Mouse (Mus musculus) macrophage (primary cell): ENCODE measurements around the gene Serpinf2. TPM values are rescaled to one million over a fixed set of nuclear protein-coding genes. Genes with fewer than 3 reads are reported as not detected.

ENCODE experiments used
- H3K27ac ChIP-seq: fragments of 350-480 bp; formaldehyde crosslinking; 2 replicates; pipeline ENCODE4 v1.9.0; 2021
- H3K36me3 ChIP-seq: fragments of 350-480 bp; formaldehyde crosslinking; 2 replicates; pipeline ENCODE4 v1.9.0; 2021; ENCODE audit errors: inconsistent target
- H3K4me3 ChIP-seq: fragments of 350-480 bp; formaldehyde crosslinking; 2 replicates; pipeline ENCODE4 v1.9.0; 2021; ENCODE audit errors: inconsistent target
- H3K79me2 ChIP-seq: fragments of 350-480 bp; formaldehyde crosslinking; 2 replicates; pipeline ENCODE4 v1.9.0; 2021; ENCODE audit errors: inconsistent target
- WGBS: methylation state at CpG from one replicate; pipeline ENCODE4 v1.1.7; 2026; ENCODE audit warnings: inconsistent platforms; ENCODE audit not compliant: missing documents; 5-methylcytosine and 5-hydroxymethylcytosine counted together
- polyA plus RNA-seq: library from polyadenylated mRNA; stranded (reverse); fragments of 250-400 nt; gene quantifications from 3 replicates; pipeline ENCODE4 v1.2.4, GENCODE M21; 2018; ENCODE audit warnings: inconsistent platforms
- total RNA-seq, 78 experiments: library from RNA; depleted of rRNA; stranded (reverse); fragments of 250-400 nt; gene quantifications; 1 replicate in 9 of 78; 2 replicates in 24 of 78; 3 replicates in 43 of 78; 4 replicates in 2 of 78; pipeline ENCODE4 v1.2.4; 2018; ENCODE audit warnings: inconsistent platforms in 56 of 78

Serpinf2 gene
- total RNA-seq (2018; cell fraction: chromatin; rRNA removed), result 1 to 10 TPM in 8 of 26 experiments, under 1 TPM in 11, not detected in 7; 0.25 to 3.9 (median 0.73) TPM
- under 1 TPM in 3 of 26 experiments, not detected in 23; 0.04 to 0.10 (median 0.06) TPM for total RNA-seq (2018; cell fraction: cytosol; rRNA removed)
- total RNA-seq (2018; cell fraction: nucleus; rRNA removed), result 1 to 10 TPM in 6 of 26 experiments, under 1 TPM in 15, not detected in 5; 0.28 to 3.3 (median 0.59) TPM
- 0.11 TPM in 1 of 3 replicates, not detected in the others for polyA plus RNA-seq

DNA sequence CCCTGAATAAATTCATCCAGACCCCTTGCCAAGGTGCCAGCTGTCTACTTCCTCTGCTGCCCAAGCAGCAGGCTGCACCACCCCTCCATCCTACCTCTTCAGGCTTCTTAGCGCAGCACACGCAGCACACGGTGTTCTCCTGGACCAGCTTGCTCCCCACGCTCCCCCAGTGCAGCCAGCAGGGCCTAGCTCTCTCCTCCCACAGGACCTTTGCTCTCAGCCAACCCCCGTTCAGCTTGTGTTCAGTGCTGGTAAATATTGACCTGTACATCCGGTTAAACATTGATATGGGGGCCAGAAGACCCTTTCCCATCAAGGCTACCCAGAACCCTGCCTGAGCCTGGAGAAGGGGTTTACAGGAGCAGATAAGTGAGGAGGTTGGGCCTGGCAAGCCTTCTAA lies at the start of gene Serpinf2:
Serpinf2 (minus strand) TSS at position 229 of the 400 bp plus-strand sequence.
- 92% methylated on average over 6 of the region's 6 CpGs for WGBS
- no peak within 1 kb of the TSS for H3K4me3 ChIP-seq

DNA sequence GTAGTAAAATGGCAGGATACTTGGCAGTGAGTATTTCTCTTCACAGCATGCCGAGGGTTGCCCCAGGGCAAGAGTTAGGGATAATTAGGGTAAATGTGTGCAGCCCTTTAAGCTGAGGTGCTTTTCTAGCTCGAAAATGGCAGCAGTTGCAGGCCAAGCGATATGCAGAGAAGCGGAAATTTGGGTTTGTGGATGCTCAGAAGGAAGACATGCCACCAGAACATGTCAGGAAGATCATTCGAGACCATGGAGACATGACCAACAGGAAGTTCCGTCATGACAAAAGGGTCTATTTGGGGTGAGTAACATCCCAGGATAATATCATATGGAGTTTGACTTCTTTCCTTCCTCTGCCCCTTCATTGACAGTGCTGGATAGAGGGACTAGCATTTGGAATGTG lies 48.1 kb upstream of the Serpinf2 start:
- Histone ChIP-seq H3K27ac (peak overlapping the region; percentile 73), H3K4me3 (peak overlapping the region; percentile 96)

More for the DNA sequence above, at the start of gene Serpinf2:
- Histone ChIP-seq H3K36me3 (peaks cover 42% of the 10 kb centered on the region), H3K79me2 (no peaks in the 10 kb centered on the region; the same call in 1 of the 2 replicates), H3K27ac (no peak within 1 kb of the TSS)

DNA sequence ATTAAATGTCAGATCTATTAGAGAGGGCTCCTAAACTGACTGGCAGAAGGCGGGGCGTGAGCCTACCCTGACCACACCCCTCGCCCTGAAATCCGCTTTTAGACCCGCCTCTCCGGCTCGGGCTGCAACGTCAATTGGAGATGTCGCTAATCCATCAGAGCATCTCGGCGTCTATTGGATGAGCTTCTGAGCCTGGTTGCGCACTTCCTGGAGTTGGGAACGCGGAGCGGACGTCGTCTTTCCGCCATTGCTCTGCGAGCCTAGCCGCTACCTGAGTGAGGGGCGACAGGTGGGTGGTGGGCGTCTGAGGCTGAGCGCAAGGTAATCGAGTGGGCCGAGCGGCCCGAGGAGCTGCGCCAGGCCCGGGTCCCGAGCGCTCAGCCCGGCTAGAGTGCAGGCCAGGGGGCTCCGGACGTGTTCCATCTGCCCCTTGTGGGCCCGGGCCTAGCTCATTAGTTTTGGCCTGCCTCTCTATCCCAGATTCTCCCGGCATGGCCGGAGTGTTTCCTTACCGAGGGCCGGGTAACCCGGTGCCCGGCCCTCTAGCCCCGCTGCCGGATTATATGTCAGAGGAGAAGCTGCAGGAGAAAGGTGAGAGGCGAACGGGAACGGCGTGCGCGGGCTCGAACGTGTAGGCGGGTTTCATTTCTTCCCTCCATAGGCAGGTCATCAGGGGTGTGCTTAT lies 47.4 kb upstream of the Serpinf2 start, which contains the start of gene Prpf8:
Prpf8 (plus strand) TSS at position 216 of the 685 bp plus-strand sequence.
- Histone ChIP-seq H3K36me3 (peaks cover 31% of the 10 kb centered on the region), H3K27ac (peak within 1 kb of the TSS; percentile 73), H3K4me3 (peak within 1 kb of the TSS; percentile 96), H3K79me2 (peaks cover 34% of the 10 kb centered on the region)
- under 1% methylated on average over 44 of the region's 52 CpGs for WGBS

More for the DNA sequence above, 48.1 kb upstream of the Serpinf2 start:
- Histone ChIP-seq H3K79me2 (peaks cover 34% of the 10 kb centered on the region), H3K36me3 (peaks cover 39% of the 10 kb centered on the region)
- WGBS, result 28% methylated on average over 6 of the region's 6 CpGs

DNA sequence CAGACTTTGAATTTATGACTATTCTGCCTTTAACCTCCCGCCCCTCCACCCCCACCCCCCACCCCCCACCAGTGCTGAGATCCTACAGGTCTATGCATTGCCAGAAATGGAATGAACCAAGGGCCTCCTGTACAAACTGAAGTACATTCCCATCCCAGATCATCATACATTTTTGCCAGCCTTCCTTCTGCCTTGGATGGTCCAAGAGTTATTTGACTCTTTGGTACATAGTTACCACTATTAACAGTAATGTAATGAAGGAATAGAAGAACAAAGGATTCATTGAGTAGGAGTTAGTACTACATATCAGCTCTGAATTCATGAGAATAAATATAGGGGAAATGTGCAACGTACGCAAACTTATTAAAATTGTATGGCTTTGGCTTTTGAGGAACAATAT lies 46.8 kb upstream of the Serpinf2 start:
- Histone ChIP-seq H3K27ac (no peak overlapping the region; the same call in 1 of the 2 replicates), H3K79me2 (peaks cover 34% of the 10 kb centered on the region), H3K36me3 (peaks cover 26% of the 10 kb centered on the region), H3K4me3 (no peak overlapping the region)
- WGBS, result 0% methylated on average over 2 of the region's 3 CpGs

DNA sequence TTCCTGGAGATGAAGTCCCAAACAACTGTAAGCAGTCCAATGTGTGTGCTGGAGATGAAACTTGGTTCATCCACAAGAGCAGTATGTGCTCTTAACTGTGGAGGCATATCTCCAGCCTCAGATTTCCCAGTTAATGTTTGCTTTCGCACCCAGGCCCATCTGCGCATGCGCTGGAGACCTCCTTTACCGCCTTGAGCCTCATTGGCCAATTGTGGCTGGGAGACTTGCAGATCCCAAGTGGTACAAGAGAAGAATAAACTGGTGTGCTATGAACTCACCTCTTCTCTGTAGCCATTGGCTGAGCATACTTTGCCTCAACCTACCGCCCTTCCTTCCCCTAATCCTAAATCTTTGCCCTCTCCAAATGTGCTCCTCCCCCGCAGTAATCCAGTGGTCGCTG lies 34.0 kb upstream of the Serpinf2 start:
- Histone ChIP-seq H3K36me3 (no peaks in the 10 kb centered on the region), H3K4me3 (no peak overlapping the region), H3K27ac (no peak overlapping the region), H3K79me2 (no peaks in the 10 kb centered on the region)
- 89% methylated on average over 7 of the region's 7 CpGs for WGBS

DNA sequence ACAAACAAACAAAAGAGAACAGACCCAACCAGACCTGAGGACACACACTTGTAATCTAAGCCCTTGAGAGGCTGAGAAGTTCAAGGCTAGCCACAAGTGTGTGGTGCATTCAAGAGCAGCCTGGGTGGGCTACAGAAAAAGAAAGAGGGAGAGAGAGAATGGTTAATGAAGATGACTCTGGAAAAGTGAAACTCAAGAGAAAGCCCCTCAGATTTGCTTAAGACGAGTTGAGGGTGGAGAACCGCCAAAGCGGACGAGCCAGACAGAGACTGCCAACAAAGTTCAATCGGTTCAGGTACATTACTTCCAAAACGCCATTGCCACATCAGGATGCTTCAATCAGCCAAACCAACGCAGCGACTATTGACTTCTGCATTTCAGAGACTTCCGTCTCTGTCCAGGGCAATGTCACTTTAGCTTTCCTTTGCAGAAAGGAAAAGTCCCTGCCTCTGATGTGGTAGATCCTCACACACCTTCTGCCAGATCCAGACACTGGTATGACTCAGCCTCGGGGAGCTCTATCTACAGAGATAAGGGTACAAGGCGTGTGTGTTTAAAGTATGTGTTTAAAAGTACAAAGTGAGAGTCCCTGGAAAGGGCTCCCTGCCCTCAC lies 33.2 kb upstream of the Serpinf2 start:
- H3K36me3 ChIP-seq, result no peaks in the 10 kb centered on the region
- 37% methylated on average over 11 of the region's 11 CpGs for WGBS
- no peak overlapping the region for H3K4me3 ChIP-seq
- no peak overlapping the region for H3K27ac ChIP-seq
- no peaks in the 10 kb centered on the region for H3K79me2 ChIP-seq

DNA sequence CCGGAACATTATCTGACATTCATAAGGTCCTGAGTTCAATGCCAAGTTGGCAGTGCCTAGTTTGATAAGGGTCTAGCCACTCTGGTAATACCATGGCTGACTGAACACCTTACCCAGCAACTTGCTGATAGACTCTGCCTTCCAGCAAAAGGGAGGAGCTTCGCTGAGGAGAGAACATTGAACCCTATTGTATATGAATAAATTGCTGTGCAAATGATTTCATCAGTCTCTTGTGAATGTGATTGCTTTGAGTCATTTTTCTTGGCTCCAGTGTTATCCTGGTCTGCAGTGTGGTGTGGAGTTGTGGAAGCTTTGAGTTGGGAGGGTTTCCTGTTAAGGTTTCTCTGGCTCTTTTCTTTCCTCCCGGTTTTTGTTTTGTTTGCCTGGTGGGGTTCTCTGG lies 31.3 kb upstream of the Serpinf2 start:
- no peak overlapping the region for H3K27ac ChIP-seq
- H3K36me3 ChIP-seq, result peaks cover 10% of the 10 kb centered on the region
- no peaks in the 10 kb centered on the region for H3K79me2 ChIP-seq
- no peak overlapping the region for H3K4me3 ChIP-seq
- 96% methylated on average over 2 of the region's 3 CpGs for WGBS

DNA sequence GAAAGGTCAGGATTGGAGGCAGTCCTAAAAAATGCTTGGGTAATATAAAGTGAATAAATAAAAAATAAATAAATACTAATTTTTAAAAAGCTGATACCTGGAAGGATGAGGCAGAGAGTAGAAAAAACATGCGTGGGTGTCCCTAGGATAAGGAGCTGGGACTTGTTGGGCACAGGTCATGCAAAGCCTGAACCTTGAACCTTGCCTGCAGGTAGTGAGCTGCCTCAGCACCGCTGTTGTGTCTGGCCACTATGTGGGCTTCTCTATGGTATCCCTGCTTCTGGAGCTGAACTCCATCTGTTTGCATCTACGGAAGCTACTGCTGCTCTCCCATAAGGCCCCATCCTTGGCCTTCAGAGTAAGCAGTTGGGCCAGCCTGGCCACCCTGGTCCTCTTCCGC lies 29.9 kb upstream of the Serpinf2 start:
- Histone ChIP-seq H3K79me2 (peaks cover 13% of the 10 kb centered on the region), H3K36me3 (peaks cover 24% of the 10 kb centered on the region), H3K27ac (no peak overlapping the region), H3K4me3 (no peak overlapping the region)
- WGBS, result 98% methylated on average over 4 of the region's 4 CpGs

DNA sequence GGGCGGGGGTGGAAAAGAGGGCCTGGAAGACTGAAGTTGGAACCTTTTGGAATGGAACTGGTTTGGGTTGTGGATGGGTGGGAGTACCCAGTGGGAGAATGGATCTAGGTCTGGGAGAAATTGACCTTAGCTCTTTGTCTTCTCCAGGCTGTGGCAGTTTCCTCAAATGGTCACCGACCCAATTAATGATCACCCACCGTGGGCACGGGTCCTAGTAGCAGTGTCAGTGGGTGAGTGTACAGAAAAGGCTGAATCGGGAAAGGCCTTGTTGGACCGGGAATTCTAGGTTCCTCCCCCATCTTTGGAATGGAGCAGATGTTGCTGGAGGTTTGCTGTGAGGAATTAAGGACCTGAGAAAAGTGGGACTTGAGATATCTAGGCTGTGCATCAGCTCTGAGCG lies 29.0 kb upstream of the Serpinf2 start:
- H3K4me3 ChIP-seq, result no peak overlapping the region; the same call in 1 of the 2 replicates
- 53% methylated on average over 7 of the region's 7 CpGs for WGBS
- H3K27ac ChIP-seq, result no peak overlapping the region

DNA sequence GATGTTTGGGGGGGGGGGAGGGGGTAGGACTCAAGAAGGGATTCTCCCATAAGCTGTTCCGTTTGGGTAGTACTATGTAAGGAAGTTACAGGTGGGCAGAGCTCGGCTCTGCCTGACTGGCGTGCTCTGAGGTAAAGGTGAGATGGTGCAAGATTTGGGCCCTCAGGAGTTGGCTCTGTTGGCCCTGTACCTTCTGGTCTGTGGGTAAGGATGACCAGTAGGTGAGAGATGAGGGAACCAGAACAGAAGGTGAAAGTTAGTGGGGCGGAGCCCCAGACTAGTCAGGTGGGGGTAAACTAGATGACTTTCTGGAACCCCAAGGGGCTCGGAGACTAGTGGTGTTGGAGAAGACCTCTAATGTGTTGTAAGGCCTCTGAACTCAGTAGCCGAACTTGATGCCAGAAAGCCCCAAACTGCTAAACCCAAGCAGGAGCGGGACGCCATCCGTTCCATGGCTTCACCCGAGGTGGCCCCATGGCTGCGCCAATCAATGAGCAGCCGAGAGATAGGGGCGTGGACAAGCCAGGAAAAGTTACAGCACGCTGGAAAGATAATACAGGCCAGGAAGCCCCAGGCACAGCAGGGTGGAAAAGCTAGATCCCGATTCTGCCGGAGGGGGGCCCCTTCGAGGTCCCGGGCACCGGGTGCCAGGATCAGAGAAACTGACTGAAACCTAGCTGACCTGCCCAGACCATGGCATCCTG lies 28.3 kb upstream of the Serpinf2 start:
- Histone ChIP-seq H3K4me3 (peak overlapping the region; percentile 5; the same call in 1 of the 2 replicates), H3K36me3 (peaks cover 35% of the 10 kb centered on the region), H3K27ac (no peak overlapping the region), H3K79me2 (peaks cover 29% of the 10 kb centered on the region)
- WGBS, result 25% methylated on average over 19 of the region's 19 CpGs

More for the DNA sequence above, 29.0 kb upstream of the Serpinf2 start:
- Histone ChIP-seq H3K79me2 (peaks cover 22% of the 10 kb centered on the region), H3K36me3 (peaks cover 33% of the 10 kb centered on the region)

DNA sequence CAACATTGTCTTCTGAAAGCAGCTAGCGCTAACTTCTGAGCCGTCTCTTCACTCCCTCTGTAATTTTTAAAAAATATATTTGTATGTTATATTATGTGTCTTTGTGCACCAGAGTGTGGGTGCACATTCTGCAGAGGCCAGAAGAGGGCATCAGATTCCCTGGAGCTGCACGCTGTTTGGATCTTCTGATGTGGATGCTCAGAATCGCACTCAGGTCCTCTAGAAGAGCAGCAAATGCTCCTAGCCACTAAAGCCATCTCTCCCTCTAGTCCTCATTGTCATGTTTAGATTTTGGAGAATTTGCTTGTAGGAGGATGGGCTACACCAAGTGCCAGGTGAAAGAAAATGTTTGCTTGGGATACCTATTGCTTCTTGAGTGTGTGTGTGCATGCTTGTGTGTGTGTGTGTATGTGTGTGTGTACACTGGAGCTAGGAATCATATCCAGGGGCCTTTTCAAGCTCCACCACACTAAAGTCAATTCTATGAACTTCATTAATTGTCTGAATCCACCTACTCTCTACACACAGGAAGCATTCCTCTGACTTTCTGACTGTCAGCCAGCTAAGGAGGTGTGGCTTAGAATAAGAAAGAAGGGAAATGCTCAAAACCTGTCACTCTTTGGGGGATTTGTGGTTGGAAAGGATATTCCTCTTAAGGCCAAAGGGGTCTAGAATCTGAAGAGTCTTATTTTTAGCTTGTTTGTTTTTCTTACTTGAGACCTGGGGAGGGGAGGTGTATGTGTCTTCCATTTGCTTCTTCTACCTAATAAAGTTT lies 27.5 kb upstream of the Serpinf2 start:
- H3K27ac ChIP-seq, result no peak overlapping the region
- H3K36me3 ChIP-seq, result peaks cover 35% of the 10 kb centered on the region
- 98% methylated on average over 4 of the region's 4 CpGs for WGBS
- H3K79me2 ChIP-seq, result peaks cover 37% of the 10 kb centered on the region
- H3K4me3 ChIP-seq, result no peak overlapping the region

DNA sequence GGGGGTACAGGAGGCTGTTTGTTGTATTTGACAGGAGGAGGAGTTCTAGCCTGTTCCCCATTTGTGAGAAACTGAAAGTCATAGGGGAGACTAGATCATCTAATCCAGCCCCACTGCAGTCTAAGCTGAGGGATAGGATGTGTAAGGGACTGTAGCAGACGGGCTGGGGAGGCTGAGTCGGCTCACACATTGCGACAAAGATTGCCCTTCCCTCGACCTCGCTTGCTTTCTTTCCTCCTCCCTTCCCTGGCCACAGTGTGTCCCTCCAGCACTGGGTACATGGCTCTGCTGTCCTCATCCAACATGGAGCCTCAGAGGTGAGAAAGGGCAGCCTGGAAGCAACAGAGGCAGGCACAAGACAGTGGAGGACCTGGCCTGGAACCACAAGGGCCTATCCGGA lies 25.7 kb upstream of the Serpinf2 start:
- H3K36me3 ChIP-seq, result peaks cover 35% of the 10 kb centered on the region
- H3K4me3 ChIP-seq, result no peak overlapping the region
- H3K27ac ChIP-seq, result no peak overlapping the region
- peaks cover 42% of the 10 kb centered on the region for H3K79me2 ChIP-seq
- 68% methylated on average over 6 of the region's 6 CpGs for WGBS

DNA sequence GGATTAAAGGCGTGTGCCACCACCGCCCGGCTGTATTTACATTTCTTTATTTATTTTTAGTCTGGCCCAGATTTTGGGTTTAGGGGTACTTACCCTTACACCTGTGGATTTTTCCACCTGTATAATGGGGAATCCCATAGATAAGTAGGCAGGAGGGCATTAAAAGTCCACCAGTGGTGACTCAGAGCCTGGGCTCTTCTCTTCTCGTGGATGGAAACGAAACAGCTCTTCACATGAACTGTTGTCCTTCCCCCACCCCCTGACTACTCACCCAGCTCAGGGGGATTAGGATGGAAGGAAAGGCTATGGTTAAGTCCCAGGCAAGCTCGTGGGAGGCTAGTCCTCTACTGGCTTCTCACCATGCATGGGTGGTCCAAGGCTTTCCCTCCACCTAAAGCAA lies 25.0 kb upstream of the Serpinf2 start:
- Histone ChIP-seq H3K4me3 (no peak overlapping the region), H3K79me2 (peaks cover 42% of the 10 kb centered on the region), H3K27ac (no peak overlapping the region), H3K36me3 (peaks cover 35% of the 10 kb centered on the region)
- 91% methylated on average over 4 of the region's 6 CpGs for WGBS

DNA sequence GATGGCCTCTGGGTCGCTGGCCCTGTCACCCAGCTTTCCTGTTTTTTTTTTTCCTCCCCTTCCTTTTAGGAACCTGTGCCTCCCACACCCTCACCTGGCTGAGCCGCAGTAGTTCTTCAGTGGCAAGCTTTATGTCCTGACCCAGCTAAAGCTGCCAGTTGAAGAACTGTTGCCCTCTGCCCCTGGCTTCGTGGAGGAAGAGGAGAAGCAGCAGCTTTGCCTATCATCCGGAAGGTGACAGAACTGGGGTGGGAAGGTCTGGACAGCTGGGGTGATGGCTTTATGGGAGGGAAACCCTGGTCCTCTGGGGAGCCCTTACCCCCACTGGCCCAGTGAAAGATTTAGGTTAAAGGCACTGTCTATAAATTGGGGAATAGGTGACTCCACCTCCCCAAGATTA lies 24.2 kb upstream of the Serpinf2 start:
- 90% methylated on average over 4 of the region's 4 CpGs for WGBS
- 0 out of 2 replicates have a peak overlapping the region, but pooled peaks have one; percentile 96 for H3K27ac ChIP-seq
- H3K4me3 ChIP-seq, result peak overlapping the region; percentile 100; the same call in 1 of the 2 replicates

More for the DNA sequence above, 24.2 kb upstream of the Serpinf2 start:
- peaks cover 35% of the 10 kb centered on the region for H3K36me3 ChIP-seq
- H3K79me2 ChIP-seq, result peaks cover 42% of the 10 kb centered on the region
